8 mouse cellular contexts compared by ENCODE assay signal in the genomic region with DNA sequence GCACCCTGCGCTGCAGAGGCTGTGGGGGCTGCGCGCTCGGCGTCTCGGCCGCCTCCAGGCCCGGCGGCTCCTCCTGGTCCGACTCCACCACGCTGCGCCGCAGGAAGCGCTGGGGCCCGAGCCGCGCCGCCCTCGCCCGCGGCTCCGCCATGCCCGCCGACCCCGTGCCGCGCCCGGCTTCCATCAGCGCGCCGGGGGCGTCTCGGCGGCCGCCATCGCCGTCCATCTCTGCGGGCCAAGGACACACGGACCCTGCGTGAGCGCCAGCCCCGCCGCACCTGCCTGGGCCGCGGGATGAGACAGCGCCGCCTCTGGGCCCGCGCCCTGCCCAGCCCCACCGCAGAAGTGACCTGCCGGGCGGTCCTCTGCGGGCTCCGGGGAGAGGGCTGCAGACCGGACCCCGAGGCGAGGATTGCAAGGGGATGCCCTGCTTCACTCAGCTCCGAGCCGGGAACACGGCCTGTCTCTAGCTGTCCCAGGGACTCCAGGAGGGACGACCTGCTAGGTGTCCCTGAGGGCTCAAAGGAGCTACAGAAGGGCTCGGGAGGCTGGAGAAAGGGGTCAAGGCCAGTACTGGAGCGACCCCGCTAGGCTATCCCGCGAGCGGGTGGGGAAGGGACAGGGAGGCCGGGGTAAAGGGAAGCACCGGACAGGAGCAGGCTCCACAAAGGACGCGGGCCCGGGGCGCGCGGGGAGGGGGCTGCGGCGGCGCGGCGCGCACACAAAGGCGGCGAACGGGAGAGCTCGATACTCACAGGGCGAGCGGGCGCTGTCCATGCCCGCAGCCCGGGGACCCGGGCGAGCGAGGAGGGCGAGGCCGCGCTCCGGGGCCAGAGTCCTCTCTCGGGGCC. TPM values are rescaled to one million over a fixed set of nuclear protein-coding genes. Genes with fewer than 3 reads are reported as not detected.
DNase-seq lines count a peak whose midpoint lies in the region; ATAC-seq lines count a peak whose summit lies in the region.

No protein-coding gene starts in this region.

- peaks cover 41% of the 10 kb centered on the region for H3K4me1 ChIP-seq in forebrain, embryonic 16.5 days (replicated peaks; ENCODE audit: control insufficient read depth, insufficient read depth, low read length)
- H3K4me1 ChIP-seq in hindbrain, embryonic 15.5 days (replicated peaks) = peaks cover 53% of the 10 kb centered on the region
- H3K4me1 ChIP-seq in limb, embryonic 10.5 days = peaks cover 25% of the 10 kb centered on the region
- peaks cover 29% of the 10 kb centered on the region for H3K4me1 ChIP-seq in neural tube, embryonic 14.5 days (ENCODE audit: control insufficient read depth, insufficient read depth, low read length)

- WGBS in forebrain, embryonic 16.5 days = under 1% methylated on average over 78 of the region's 98 CpGs
- WGBS in hindbrain, embryonic 15.5 days = under 1% methylated on average over 61 of the region's 98 CpGs
- under 1% methylated on average over 89 of the region's 98 CpGs for WGBS in limb, embryonic 10.5 days
- WGBS in neural tube, embryonic 14.5 days = under 1% methylated on average over 76 of the region's 98 CpGs

- peak overlapping the region; percentile 92 for H3K27ac ChIP-seq in forebrain, embryonic 16.5 days (ENCODE audit: low read length)
- H3K27ac ChIP-seq in hindbrain, embryonic 15.5 days (replicated peaks) = peak overlapping the region; percentile 92
- peak overlapping the region; percentile 46 for H3K27ac ChIP-seq in limb, embryonic 10.5 days
- peak overlapping the region; percentile 94 for H3K27ac ChIP-seq in neural tube, embryonic 14.5 days (ENCODE audit: low read depth, low read length)

- no peaks in the 10 kb centered on the region for H3K9me3 ChIP-seq in forebrain, embryonic 16.5 days (ENCODE audit: control insufficient read depth, low read length)
- no peaks in the 10 kb centered on the region for H3K9me3 ChIP-seq in hindbrain, embryonic 15.5 days
- no peaks in the 10 kb centered on the region for H3K9me3 ChIP-seq in limb, embryonic 10.5 days (replicated peaks)
- no peaks in the 10 kb centered on the region for H3K9me3 ChIP-seq in neural tube, embryonic 14.5 days (ENCODE audit: control insufficient read depth, low read length)

- peak overlapping the region; percentile 85 for H3K4me3 ChIP-seq in forebrain, embryonic 16.5 days (replicated peaks; ENCODE audit: low read length)
- peak overlapping the region; percentile 87 for H3K4me3 ChIP-seq in hindbrain, embryonic 15.5 days
- peak overlapping the region; percentile 68 for H3K4me3 ChIP-seq in limb, embryonic 10.5 days
- H3K4me3 ChIP-seq in neural tube, embryonic 14.5 days (ENCODE audit: low read depth, low read length) = peak overlapping the region; percentile 92

- DNase-seq in ovary, postnatal 10 days (ENCODE audit: low spot score) = peak; percentile 28
- no peak for DNase-seq in ovary, postnatal 14 days (ENCODE audit: low spot score)
- peak; percentile 60 for DNase-seq in cerebellum, adult 11-12 months
- peak; percentile 79 for DNase-seq in limb, embryonic 10.5 days (ENCODE audit: low spot score)
- DNase-seq in natural killer cell, adult 2 months (ENCODE audit: low spot score in 2 of 2) = no peak

- no peaks in the 10 kb centered on the region for H3K36me3 ChIP-seq in forebrain, embryonic 16.5 days (ENCODE audit: control insufficient read depth, insufficient read depth)
- H3K36me3 ChIP-seq in hindbrain, embryonic 15.5 days = no peaks in the 10 kb centered on the region
- no peaks in the 10 kb centered on the region for H3K36me3 ChIP-seq in limb, embryonic 10.5 days
- no peaks in the 10 kb centered on the region for H3K36me3 ChIP-seq in neural tube, embryonic 14.5 days (ENCODE audit: control insufficient read depth, insufficient read depth, low read length)

- peak overlapping the region; percentile 96 for H3K4me2 ChIP-seq in forebrain, embryonic 16.5 days (ENCODE audit: low read length)
- H3K4me2 ChIP-seq in hindbrain, embryonic 15.5 days = peak overlapping the region; percentile 87
- H3K4me2 ChIP-seq in neural tube, embryonic 14.5 days (ENCODE audit: low read depth, low read length) = peak overlapping the region; percentile 98

- ATAC-seq in forebrain, embryonic 16.5 days = peak; percentile 82
- peak; percentile 82 for ATAC-seq in hindbrain, embryonic 15.5 days (ENCODE audit: low FRiP score, low read depth)
- peak; percentile 84 for ATAC-seq in neural tube, embryonic 14.5 days (ENCODE audit: low read depth)

- H3K9ac ChIP-seq in forebrain, embryonic 16.5 days (replicated peaks; ENCODE audit: low read depth, low read length) = peak overlapping the region; percentile 86
- peak overlapping the region; percentile 94 for H3K9ac ChIP-seq in hindbrain, embryonic 15.5 days
- H3K9ac ChIP-seq in neural tube, embryonic 14.5 days (replicated peaks; ENCODE audit: low read depth, low read length) = peak overlapping the region; percentile 93

- H3K27me3 ChIP-seq in forebrain, embryonic 16.5 days (replicated peaks; ENCODE audit: control insufficient read depth, insufficient read depth, low read length) = no peaks in the 10 kb centered on the region
- H3K27me3 ChIP-seq in hindbrain, embryonic 15.5 days = peaks cover 3% of the 10 kb centered on the region; the same call in 1 of the 2 replicates
- H3K27me3 ChIP-seq in limb, embryonic 10.5 days (ENCODE audit: low read depth, poor library complexity, severe bottlenecking) = peaks cover 87% of the 10 kb centered on the region
- no peaks in the 10 kb centered on the region for H3K27me3 ChIP-seq in neural tube, embryonic 14.5 days (ENCODE audit: control insufficient read depth, insufficient read depth, low read length)

RNA-seq across cellular contexts. Expression of a gene that starts 0.6 kb away (rescaled TPM):
- polyA plus RNA-seq in forebrain, embryonic 16.5 days (2015; fragmentation: Nextera tagmentation; extraction: Ambion mirVana) = 16.0 and 21.3 TPM in 2 replicates
- polyA plus RNA-seq in hindbrain, embryonic 15.5 days (2015; fragmentation: Nextera tagmentation; extraction: Ambion mirVana) = 19.6 and 23.2 TPM in 2 replicates
- polyA plus RNA-seq in limb, embryonic 10.5 days (2016; fragmentation: Nextera tagmentation; extraction: Ambion mirVana) = 1.1 and 1.3 TPM in 2 replicates
- polyA plus RNA-seq in neural tube, embryonic 14.5 days (2014; fragmentation: Nextera tagmentation; extraction: Ambion mirVana) = 26.5 and 33.1 TPM in 2 replicates

RNA-seq across cellular contexts. Expression of a gene that starts 40.1 kb away (rescaled TPM):
- polyA plus RNA-seq in forebrain, embryonic 16.5 days (2015; fragmentation: Nextera tagmentation; extraction: Ambion mirVana) = 21.3 and 23.1 TPM in 2 replicates
- polyA plus RNA-seq in hindbrain, embryonic 15.5 days (2015; fragmentation: Nextera tagmentation; extraction: Ambion mirVana) = 28.2 and 32.3 TPM in 2 replicates
- 22.2 and 23.3 TPM in 2 replicates for polyA plus RNA-seq in limb, embryonic 10.5 days (2016; fragmentation: Nextera tagmentation; extraction: Ambion mirVana)
- 29.0 and 34.8 TPM in 2 replicates for polyA plus RNA-seq in neural tube, embryonic 14.5 days (2014; fragmentation: Nextera tagmentation; extraction: Ambion mirVana)

Comparison
In these comparisons a context has a peak if more than half of its experiments do, and no peak if none do; other contexts are left out.
1. DNase-seq: peak in ovary, postnatal 10 days (single experiment), cerebellum, adult 11-12 months (single experiment) and limb, embryonic 10.5 days (single experiment); none in ovary, postnatal 14 days (single experiment) and natural killer cell, adult 2 months (0 of 2).
2. Peak in every context shown above with its lines, with median percentiles within 50 percentile points of each other: ATAC-seq, H3K27ac ChIP-seq, H3K4me2 ChIP-seq, H3K4me3 ChIP-seq and H3K9ac ChIP-seq.